Mouse (Mus musculus): ENCODE data around the gene Hist1h4d.

- no peak for TF ChIP-seq POLR2A (IDR thresholded peaks at IDR 0.05; ENCODE audit: insufficient read depth, low read depth, low read length)
- TF ChIP-seq CTCF (IDR thresholded peaks at IDR 0.05): no peak
Observed at GRCm38 (mm10) chr13:23584331-23584730, 2.9 kb downstream of the Hist1h4d start.

Data from heart, adult 2 months (tissue).